14 mouse cellular contexts compared by ENCODE assay signal in genomic region chr8:84781686-84782505, GRCm38 (mm10). TPM values are rescaled to one million over a fixed set of nuclear protein-coding genes. Genes with fewer than 3 reads are reported as not detected.
DNase-seq lines count a peak whose midpoint lies in the region; ATAC-seq and TF ChIP-seq lines count a peak whose summit lies in the region.
"Had no signal": no experiment of that assay in that cellular context is flagged by ENCODE, and none has a peak within 500 bp of the region (broad histone marks: within the 10 kb centered on the region; RNA-seq: fewer than 3 reads in every experiment).

No protein-coding gene starts in this region.

- H3K4me2 ChIP-seq in hindbrain, embryonic 11.5 days (replicated peaks; ENCODE audit: low read depth, low read length): no peak overlapping the region
- H3K4me2 ChIP-seq in hindbrain, embryonic 13.5 days: no peak overlapping the region
- peak overlapping the region; percentile 43 for H3K4me2 ChIP-seq in forebrain, embryonic 15.5 days (replicated peaks)
- H3K4me2 ChIP-seq: kidney, embryonic 15.5 days had no signal

- no peak for TF ChIP-seq POLR2A in cerebellum, adult 2 months (IDR thresholded peaks at IDR 0.05; ENCODE audit: borderline replicate concordance, insufficient read depth, low read length)

- H3K9me3 ChIP-seq in hindbrain, embryonic 11.5 days (ENCODE audit: control insufficient read depth, low read length): no peaks in the 10 kb centered on the region
- H3K9me3 ChIP-seq in hindbrain, embryonic 13.5 days: no peaks in the 10 kb centered on the region
- H3K9me3 ChIP-seq in forebrain, embryonic 15.5 days: no peaks in the 10 kb centered on the region
- H3K9me3 ChIP-seq: kidney, embryonic 15.5 days had no signal

- H3K27ac ChIP-seq in cerebellum, adult 2 months (ENCODE audit: insufficient read depth, low read length): peak overlapping the region; percentile 85
- H3K27ac ChIP-seq in hindbrain, embryonic 11.5 days (ENCODE audit: low read depth, low read length): no peak overlapping the region
- H3K27ac ChIP-seq in hindbrain, embryonic 13.5 days: no peak overlapping the region
- peak overlapping the region; percentile 97 for H3K27ac ChIP-seq in forebrain, embryonic 15.5 days (replicated peaks)
- H3K27ac ChIP-seq: kidney, embryonic 15.5 days; liver, embryonic 14.5 days had no signal

- no peaks in the 10 kb centered on the region for H3K36me3 ChIP-seq in hindbrain, embryonic 11.5 days (ENCODE audit: control insufficient read depth, insufficient read depth, low read length)
- H3K36me3 ChIP-seq in hindbrain, embryonic 13.5 days: no peaks in the 10 kb centered on the region
- H3K36me3 ChIP-seq in forebrain, embryonic 15.5 days: no peaks in the 10 kb centered on the region
- H3K36me3 ChIP-seq: kidney, embryonic 15.5 days had no signal

- H3K4me1 ChIP-seq in cerebellum, adult 2 months (ENCODE audit: control insufficient read depth, insufficient read depth, low read length): peaks cover 59% of the 10 kb centered on the region
- no peaks in the 10 kb centered on the region; the same call in 1 of the 2 replicates for H3K4me1 ChIP-seq in hindbrain, embryonic 11.5 days (replicated peaks; ENCODE audit: control insufficient read depth, insufficient read depth, low read length)
- peaks cover 61% of the 10 kb centered on the region for H3K4me1 ChIP-seq in hindbrain, embryonic 13.5 days (replicated peaks)
- peaks cover 95% of the 10 kb centered on the region for H3K4me1 ChIP-seq in forebrain, embryonic 15.5 days

- 31% methylated on average over 5 of the region's 5 CpGs for WGBS in cerebellum, adult 2 months
- WGBS in hindbrain, embryonic 11.5 days: under 1% methylated on average over 5 of the region's 5 CpGs
- WGBS in hindbrain, embryonic 13.5 days: 20% methylated on average over 5 of the region's 5 CpGs
- WGBS in forebrain, embryonic 15.5 days: 28% methylated on average over 5 of the region's 5 CpGs

- no peak for TF ChIP-seq CTCF in cerebellum, adult 2 months (IDR thresholded peaks at IDR 0.05; ENCODE audit: borderline replicate concordance, insufficient read depth, low read depth, low read length)

- DNase-seq in cerebellum, adult 2 months: peak; percentile 52 to 63
- no peak for DNase-seq in cerebellum, adult 9-11 months
- DNase-seq in hindbrain, embryonic 11.5 days (ENCODE audit: low spot score): peak; percentile 49
- peak; percentile 49 for DNase-seq in neural tube, embryonic 10.5 days (ENCODE audit: extremely low spot score, low spot score)
- DNase-seq in retina, postnatal 1 day: no peak
- no peak for DNase-seq in adrenal gland, postnatal 36 days
- DNase-seq: heart, adult 18-20 months; heart, postnatal 36 days; lung, postnatal 36 days had no signal

- no peak overlapping the region for H3K9ac ChIP-seq in hindbrain, embryonic 11.5 days (ENCODE audit: low read depth, low read length)
- no peak overlapping the region for H3K9ac ChIP-seq in hindbrain, embryonic 13.5 days
- H3K9ac ChIP-seq in forebrain, embryonic 15.5 days (replicated peaks): peak overlapping the region; percentile 65
- H3K9ac ChIP-seq: kidney, embryonic 15.5 days; liver, embryonic 14.5 days had no signal

- H3K4me3 ChIP-seq in cerebellum, adult 2 months (replicated peaks; ENCODE audit: insufficient read depth, low read depth, low read length): no peak overlapping the region
- no peak overlapping the region for H3K4me3 ChIP-seq in hindbrain, embryonic 11.5 days (ENCODE audit: low read depth, low read length)
- H3K4me3 ChIP-seq in hindbrain, embryonic 13.5 days: no peak overlapping the region
- no peak overlapping the region for H3K4me3 ChIP-seq in forebrain, embryonic 15.5 days
- H3K4me3 ChIP-seq: kidney, embryonic 15.5 days had no signal

- no peak for ATAC-seq in hindbrain, embryonic 11.5 days (ENCODE audit: low FRiP score)
- no peak for ATAC-seq in hindbrain, embryonic 13.5 days (ENCODE audit: low FRiP score)
- no peak for ATAC-seq in forebrain, embryonic 15.5 days (replicated peaks)

- H3K27me3 ChIP-seq in cerebellum, adult 2 months (ENCODE audit: control insufficient read depth, insufficient read depth, low read length): no peaks in the 10 kb centered on the region
- peaks cover 99% of the 10 kb centered on the region for H3K27me3 ChIP-seq in hindbrain, embryonic 11.5 days (ENCODE audit: control insufficient read depth, insufficient read depth, low read length)
- H3K27me3 ChIP-seq in hindbrain, embryonic 13.5 days: peaks cover 99% of the 10 kb centered on the region
- H3K27me3 ChIP-seq in forebrain, embryonic 15.5 days: peaks cover 17% of the 10 kb centered on the region

RNA-seq across cellular contexts. Expression of gene Nfix, which starts 18.2 kb away (rescaled TPM):
- 98.5 and 105 TPM in 2 replicates for polyA plus RNA-seq in cerebellum, adult 2 months (2012; rRNA removed)
- polyA plus RNA-seq in hindbrain, embryonic 11.5 days (2014; fragmentation: Nextera tagmentation; extraction: Ambion mirVana): 2.4 and 3.0 TPM in 2 replicates
- 35.3 and 44.1 TPM in 2 replicates for polyA plus RNA-seq in hindbrain, embryonic 13.5 days (2015; fragmentation: Nextera tagmentation; extraction: Ambion mirVana)
- polyA plus RNA-seq in forebrain, embryonic 15.5 days (2015; fragmentation: Nextera tagmentation; extraction: Ambion mirVana): 413 and 445 TPM in 2 replicates
- 100 to 1,000 TPM in 1 of 2 experiments, 10 to 100 TPM in 1; 99.9 to 108 TPM for total RNA-seq in adrenal gland, postnatal 36 days (2021)

RNA-seq across cellular contexts. Expression of gene Dand5, which starts 40.7 kb away (rescaled TPM):
- polyA plus RNA-seq in cerebellum, adult 2 months (2012; rRNA removed): 16.1 and 16.2 TPM in 2 replicates
- 6.2 and 7.1 TPM in 2 replicates for polyA plus RNA-seq in hindbrain, embryonic 11.5 days (2014; fragmentation: Nextera tagmentation; extraction: Ambion mirVana)
- 10.8 and 11.5 TPM in 2 replicates for polyA plus RNA-seq in hindbrain, embryonic 13.5 days (2015; fragmentation: Nextera tagmentation; extraction: Ambion mirVana)
- 8.1 and 8.9 TPM in 2 replicates for polyA plus RNA-seq in forebrain, embryonic 15.5 days (2015; fragmentation: Nextera tagmentation; extraction: Ambion mirVana)
- 1 to 10 TPM; 9.1 to 10.0 TPM for total RNA-seq in adrenal gland, postnatal 36 days (2021)

RNA-seq across cellular contexts. Expression of gene Gadd45gip1, which starts 49.4 kb away (rescaled TPM):
- 45.3 and 45.5 TPM in 2 replicates for polyA plus RNA-seq in cerebellum, adult 2 months (2012; rRNA removed)
- polyA plus RNA-seq in hindbrain, embryonic 11.5 days (2014; fragmentation: Nextera tagmentation; extraction: Ambion mirVana): 36.0 and 37.2 TPM in 2 replicates
- polyA plus RNA-seq in hindbrain, embryonic 13.5 days (2015; fragmentation: Nextera tagmentation; extraction: Ambion mirVana): 37.3 and 37.8 TPM in 2 replicates
- polyA plus RNA-seq in forebrain, embryonic 15.5 days (2015; fragmentation: Nextera tagmentation; extraction: Ambion mirVana): 36.3 and 39.9 TPM in 2 replicates
- 10 to 100 TPM; 63.3 to 70.5 TPM for total RNA-seq in adrenal gland, postnatal 36 days (2021)

RNA-seq across cellular contexts. Expression of gene Rad23a, which starts 58.6 kb away (rescaled TPM):
- polyA plus RNA-seq in cerebellum, adult 2 months (2012; rRNA removed): 117 and 120 TPM in 2 replicates
- 88.6 and 91.3 TPM in 2 replicates for polyA plus RNA-seq in hindbrain, embryonic 11.5 days (2014; fragmentation: Nextera tagmentation; extraction: Ambion mirVana)
- polyA plus RNA-seq in hindbrain, embryonic 13.5 days (2015; fragmentation: Nextera tagmentation; extraction: Ambion mirVana): 83.2 and 85.5 TPM in 2 replicates
- polyA plus RNA-seq in forebrain, embryonic 15.5 days (2015; fragmentation: Nextera tagmentation; extraction: Ambion mirVana): 82.1 and 85.1 TPM in 2 replicates
- 100 to 1,000 TPM; 116 to 119 TPM for total RNA-seq in adrenal gland, postnatal 36 days (2021)

RNA-seq across cellular contexts. Expression of gene G430095P16Rik, which starts 59.1 kb away (rescaled TPM):
- polyA plus RNA-seq in cerebellum, adult 2 months (2012; rRNA removed): 0.27 and 0.33 TPM in 2 replicates
- polyA plus RNA-seq in hindbrain, embryonic 11.5 days (2014; fragmentation: Nextera tagmentation; extraction: Ambion mirVana): 2.3 and 2.9 TPM in 2 replicates
- polyA plus RNA-seq in hindbrain, embryonic 13.5 days (2015; fragmentation: Nextera tagmentation; extraction: Ambion mirVana): 1.0 and 2.3 TPM in 2 replicates
- 2.7 TPM in 2 replicates for polyA plus RNA-seq in forebrain, embryonic 15.5 days (2015; fragmentation: Nextera tagmentation; extraction: Ambion mirVana)
- total RNA-seq in adrenal gland, postnatal 36 days (2021): under 1 TPM in 1 of 2 experiments, not detected in 1; 0.46 TPM
- total RNA-seq: layer of hippocampus, postnatal 25 days had no signal

Comparison
In these comparisons a context has a peak if more than half of its experiments do, and no peak if none do; other contexts are left out.
1. DNase-seq: peak in cerebellum, adult 2 months (2 of 2), hindbrain, embryonic 11.5 days (single experiment) and neural tube, embryonic 10.5 days (single experiment); none in cerebellum, adult 9-11 months (single experiment), retina, postnatal 1 day (single experiment) and adrenal gland, postnatal 36 days (0 of 2).
2. H3K27ac ChIP-seq: peak in cerebellum, adult 2 months (single experiment) and forebrain, embryonic 15.5 days (single experiment); none in hindbrain, embryonic 11.5 days (single experiment) and hindbrain, embryonic 13.5 days (single experiment).